Mouse (Mus musculus): ENCODE results near the gene Cdh23.

DNA sequence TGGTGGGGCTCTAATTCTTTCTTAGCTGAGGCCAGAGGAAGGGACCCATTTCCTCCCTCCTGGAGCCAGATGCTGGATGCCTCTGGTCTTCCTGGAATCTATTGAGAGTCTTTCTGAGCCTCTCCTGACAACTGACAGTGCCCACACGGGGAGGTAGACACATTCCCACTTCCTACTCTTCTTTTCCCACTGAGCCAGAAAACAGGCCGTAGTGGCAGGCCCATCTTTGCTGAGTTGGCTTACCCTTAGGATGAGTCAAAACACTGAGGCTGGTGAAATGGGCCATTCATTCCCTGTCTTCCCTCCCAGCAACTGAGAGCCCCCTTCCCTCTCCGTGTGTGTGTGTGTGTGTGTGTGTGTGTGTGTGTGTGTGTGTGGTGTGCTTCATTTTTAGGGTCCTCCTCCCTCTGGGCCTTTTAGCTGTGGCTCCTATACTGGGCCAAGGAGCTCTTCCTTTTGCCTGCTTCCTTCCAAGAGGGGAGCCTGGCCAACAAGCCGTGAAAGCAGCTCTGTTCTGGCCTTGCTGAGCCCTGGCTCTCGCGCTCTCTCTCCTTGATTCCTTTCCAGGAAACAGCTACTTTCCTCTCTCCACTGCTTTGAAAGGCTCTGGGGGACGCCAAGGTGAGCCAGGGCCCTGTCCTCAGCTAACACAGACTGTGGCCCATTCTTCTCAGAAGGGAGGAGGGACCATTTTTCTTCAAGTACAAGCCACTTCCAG is 290.7 kb downstream of the Cdh23 start:
- TF ChIP-seq MAFK (IDR thresholded peaks at IDR 0.05; ENCODE audit: insufficient read depth, low read depth, low read length) (no peak), CHD2 (IDR thresholded peaks at IDR 0.05; ENCODE audit: low read depth, low read length) (no peak), ZC3H11A (IDR thresholded peaks at IDR 0.05; ENCODE audit: borderline replicate concordance, low read depth, low read length) (no peak)
